Mouse (Mus musculus) thymus, adult 2 months (tissue): Measurements from ENCODE around the gene Sptan1. TPM values are rescaled to one million over a fixed set of nuclear protein-coding genes. Genes with fewer than 3 reads are reported as not detected.

Experiments used
- DNase-seq: peaks from one replicate; pipeline ENCODE4 v3.0.0; 2021
- H3K27ac ChIP-seq: fragments of 200-500 bp; 2 replicates; pipeline ENCODE4 v1.5.1; 2012; ENCODE audit warnings: low read length, control low read depth; ENCODE audit not compliant: control insufficient read depth, insufficient read depth
- H3K27me3 ChIP-seq: fragments of 200-500 bp; 2 replicates; pipeline ENCODE4 v1.6.1; 2012; ENCODE audit warnings: mild to moderate bottlenecking, low read length, moderate library complexity, mixed read lengths; ENCODE audit not compliant: control insufficient read depth, insufficient read depth
- H3K36me3 ChIP-seq: fragments of 200-500 bp; 2 replicates; pipeline ENCODE4 v1.6.1; 2012; ENCODE audit warnings: mild to moderate bottlenecking, low read length, moderate library complexity; ENCODE audit not compliant: control insufficient read depth, insufficient read depth
- H3K4me1 ChIP-seq: fragments of 200-500 bp; replicated peaks from 2 replicates; pipeline ENCODE4 v1.6.1; 2012; ENCODE audit warnings: low read length; ENCODE audit not compliant: control insufficient read depth, insufficient read depth
- H3K4me3 ChIP-seq: fragments of 200-500 bp; 2 replicates; pipeline ENCODE4 v1.5.1; 2012; ENCODE audit warnings: mild to moderate bottlenecking, low read length, control low read depth, moderate library complexity; ENCODE audit not compliant: control insufficient read depth, insufficient read depth
- CTCF ChIP-seq: fragments of 200-500 bp; IDR thresholded peaks from 2 replicates; pipeline ENCODE4 v1.5.1; 2012; ENCODE audit warnings: mild to moderate bottlenecking, control low read depth, low read length, moderate library complexity, borderline replicate concordance; ENCODE audit not compliant: control insufficient read depth, poor library complexity, insufficient read depth; ENCODE audit errors: extremely low read depth
- POLR2A ChIP-seq: fragments of 200-500 bp; IDR thresholded peaks from 2 replicates; pipeline ENCODE4 v1.6.1; 2012; ENCODE audit warnings: mild to moderate bottlenecking, low read length, control low read depth, moderate library complexity; ENCODE audit not compliant: control insufficient read depth, poor library complexity, insufficient read depth; ENCODE audit errors: extremely low read depth
- WGBS: fragments of 180-500 bp; shearing (Covaris S2); methylation state at CpG from one replicate; pipeline ENCODE4 v1.1.7; 2018; 5-methylcytosine and 5-hydroxymethylcytosine counted together
- polyA plus RNA-seq: library from polyadenylated mRNA; depleted of rRNA; stranded (reverse); fragments of >200 nt; gene quantifications from 2 replicates; pipeline ENCODE4 v1.2.3, GENCODE M21; 2012; rRNA removed

Gene Sptan1
- 161 and 168 TPM in 2 replicates for polyA plus RNA-seq

- peak; percentile 98 for DNase-seq
- TF ChIP-seq CTCF (no peak), POLR2A (peak; percentile 98)
- Histone ChIP-seq H3K36me3 (no peaks in the 10 kb centered on the region), H3K27me3 (no peaks in the 10 kb centered on the region), H3K4me3 (peak within 1 kb of the TSS; percentile 81), H3K4me1 (no peaks in the 10 kb centered on the region; the same call in 1 of the 2 replicates), H3K27ac (0 out of 2 replicates have a peak within 1 kb of the TSS, but pooled peaks have one; percentile 6)
- WGBS = under 1% methylated on average over 82 of the region's 82 CpGs
Measured at GRCm38 (mm10) chr2:29965250-29965843, at the start of gene Sptan1. Gene Sptan1 (plus strand): TSS chr2:29965560.

GRCm38 (mm10) chr2:29917621-29918020, 47.7 kb upstream of the Sptan1 start:
- DNase-seq = no peak
- Histone ChIP-seq H3K27me3 (no peaks in the 10 kb centered on the region), H3K4me3 (no peak overlapping the region), H3K36me3 (peaks cover 52% of the 10 kb centered on the region), H3K27ac (no peak overlapping the region), H3K4me1 (no peaks in the 10 kb centered on the region; the same call in 1 of the 2 replicates)
- WGBS = 98% methylated on average over 11 of the region's 11 CpGs
- TF ChIP-seq CTCF (no peak), POLR2A (no peak)

- H3K4me3 ChIP-seq = no peak overlapping the region
- no peak for TF ChIP-seq CTCF
- TF ChIP-seq POLR2A = no peak
- H3K27me3 ChIP-seq = no peaks in the 10 kb centered on the region
- WGBS = 29% methylated on average over 11 of the region's 11 CpGs
- H3K27ac ChIP-seq = no peak overlapping the region
- H3K4me1 ChIP-seq = no peaks in the 10 kb centered on the region; the same call in 1 of the 2 replicates
- H3K36me3 ChIP-seq = peaks cover 49% of the 10 kb centered on the region
- peak; percentile 11 for DNase-seq
Measured at GRCm38 (mm10) chr2:29922011-29922410, 43.3 kb upstream of the Sptan1 start.

GRCm38 (mm10) chr2:29926542-29926941, 38.8 kb upstream of the Sptan1 start:
- Histone ChIP-seq H3K36me3 (peaks cover 64% of the 10 kb centered on the region), H3K27ac (no peak overlapping the region), H3K27me3 (no peaks in the 10 kb centered on the region), H3K4me1 (no peaks in the 10 kb centered on the region; the same call in 1 of the 2 replicates), H3K4me3 (no peak overlapping the region)
- TF ChIP-seq POLR2A = no peak
- 97% methylated on average over 5 of the region's 5 CpGs for WGBS
- no peak for DNase-seq

GRCm38 (mm10) chr2:29930506-29930905, 34.9 kb upstream of the Sptan1 start:
- no peak for DNase-seq
- no peak for TF ChIP-seq POLR2A
- no peak for TF ChIP-seq CTCF
- no peak overlapping the region for H3K4me3 ChIP-seq
- no peak overlapping the region for H3K27ac ChIP-seq
- H3K27me3 ChIP-seq = no peaks in the 10 kb centered on the region
- WGBS = 95% methylated on average over 10 of the region's 10 CpGs
- no peaks in the 10 kb centered on the region for H3K4me1 ChIP-seq
- peaks cover 48% of the 10 kb centered on the region for H3K36me3 ChIP-seq

- WGBS = 96% methylated on average over 6 of the region's 6 CpGs
- DNase-seq = no peak
- Histone ChIP-seq H3K27ac (no peak overlapping the region), H3K4me1 (0 out of 2 replicates have a peak, but pooled peaks cover 2% of the 10 kb centered on the region), H3K4me3 (no peak overlapping the region), H3K36me3 (peaks cover 41% of the 10 kb centered on the region), H3K27me3 (no peaks in the 10 kb centered on the region)
- no peak for TF ChIP-seq POLR2A
- TF ChIP-seq CTCF = no peak
Measured at GRCm38 (mm10) chr2:29931194-29931593, 34.2 kb upstream of the Sptan1 start.
